Mouse (Mus musculus) kidney, postnatal 25 days (tissue): ENCODE measurements at regions not wholly inside any gene's neighbourhood (a gene's known extent, or its start where the extent isn't known, plus 50 kb on each side); places are given as distances from the start of the nearest gene placed in this dataset.
"Not testable (repeated sequence)": the region's sequence is repeated elsewhere in the genome, so short reads cannot be mapped to it uniquely, and the experiment has no call there.

ENCODE experiments used
- DNase-seq, 2 experiments: peaks; one replicate each; pipeline ENCODE4 v3.0.0; 2021; ENCODE audit warnings: mixed read lengths in 2 of 2

- no peak for DNase-seq
These were observed 697.8 kb upstream of the Got2 start for GRCm38 (mm10) chr8:96586129-96586528.

DNA sequence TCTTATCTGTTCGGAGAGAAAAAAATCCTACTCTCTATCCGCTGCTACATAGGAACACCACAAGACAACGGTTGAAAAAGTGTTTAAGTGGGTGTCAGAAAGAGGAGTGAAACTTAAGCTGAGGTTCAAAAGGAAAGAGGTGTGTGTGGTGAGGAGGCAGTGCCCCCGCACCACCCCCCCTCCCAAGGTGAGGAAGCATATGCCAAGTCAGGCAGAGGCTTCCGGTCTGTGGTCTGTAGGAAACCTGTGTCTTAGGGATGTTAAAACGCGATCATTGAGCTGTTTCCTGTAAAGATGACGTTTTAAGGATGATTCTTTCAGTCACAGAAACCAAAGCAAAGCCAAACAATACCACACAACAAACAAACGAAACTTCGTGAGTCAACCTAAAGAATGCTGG is 664.2 kb upstream of the Got2 start:
- no peak for DNase-seq

DNA sequence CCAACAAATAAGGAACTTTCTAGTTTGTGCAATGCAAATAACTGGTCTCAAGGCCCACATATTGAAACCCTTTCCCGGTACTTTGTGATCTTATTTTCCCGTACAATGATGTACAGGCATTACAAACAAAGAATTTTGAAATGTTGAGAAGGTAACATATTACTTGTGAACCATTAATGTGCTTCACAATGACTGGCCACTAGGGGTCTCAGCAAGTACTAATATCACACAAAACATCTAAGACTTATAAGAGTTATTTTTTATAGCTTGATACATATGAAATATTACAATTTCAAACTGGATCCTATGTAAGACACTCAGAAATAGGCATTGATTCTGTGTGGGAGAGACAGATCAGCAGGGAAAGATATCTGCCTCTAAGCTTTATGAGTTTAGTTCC is 662.1 kb upstream of the Got2 start:
- DNase-seq = peak in 1 of 2 experiments; percentile 9

GRCm38 (mm10) chr8:96548663-96549062 is 660.3 kb upstream of the Got2 start:
- DNase-seq = no peak

DNA sequence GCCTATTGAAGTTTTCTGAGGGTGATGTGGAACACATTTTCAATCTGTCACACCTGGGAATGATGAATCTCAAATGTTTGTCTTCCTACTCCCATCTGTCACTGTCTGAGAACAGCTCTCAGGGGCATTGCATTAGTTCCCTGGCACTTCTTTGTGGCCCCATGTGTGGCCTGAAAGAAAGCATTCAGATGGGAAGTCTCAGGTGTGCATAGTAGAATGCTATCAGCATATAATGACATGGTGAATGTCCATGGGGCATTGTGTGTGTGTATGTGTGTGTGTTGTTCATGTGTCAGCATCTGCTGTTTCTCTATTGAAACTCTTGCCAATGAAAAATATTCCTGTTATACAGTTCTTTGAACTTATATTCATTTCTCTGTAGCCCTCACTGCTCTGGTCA is 659.8 kb upstream of the Got2 start:
- no peak for DNase-seq

GRCm38 (mm10) chr8:96542215-96542614 is 653.9 kb upstream of the Got2 start:
- no peak for DNase-seq

DNA sequence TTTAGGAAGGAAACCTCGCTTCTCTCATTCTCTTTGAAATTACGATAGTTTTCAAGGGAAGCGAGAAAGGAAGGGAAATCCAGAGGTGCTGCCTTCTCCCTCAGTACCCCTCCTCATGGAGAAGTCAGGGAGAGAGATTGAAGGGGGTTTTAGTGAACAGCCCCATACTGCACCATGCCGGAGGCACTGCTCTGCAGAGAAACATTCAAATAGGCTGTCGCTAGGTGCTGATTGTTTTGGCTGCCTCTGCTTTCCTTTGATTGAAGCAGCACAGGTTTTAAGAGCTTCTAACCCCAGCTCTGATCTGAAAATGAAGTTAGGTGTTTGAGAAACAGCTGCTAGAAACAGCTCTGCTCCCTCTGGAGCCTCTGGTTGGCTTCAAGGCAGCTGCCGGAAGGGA is 610.5 kb upstream of the Got2 start:
- no peak for DNase-seq

DNA sequence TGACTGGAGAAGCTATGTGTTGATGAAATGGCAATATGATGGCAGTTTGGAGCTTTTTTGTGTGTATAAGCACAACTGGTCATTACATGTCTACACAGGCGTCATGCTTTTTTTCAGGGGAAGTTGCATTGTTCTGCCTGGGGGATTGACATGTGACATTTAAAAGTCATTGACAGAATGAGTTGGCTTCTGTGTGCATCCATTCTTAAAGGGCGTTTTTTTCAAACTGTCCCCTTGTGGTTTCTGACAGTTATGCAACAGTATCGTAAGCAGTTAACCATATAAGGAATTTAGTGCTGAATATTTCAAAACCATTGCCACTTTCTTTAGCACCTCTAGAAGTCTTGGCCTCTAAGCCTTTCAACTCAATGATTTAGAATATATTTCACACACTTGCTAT is 607.1 kb upstream of the Got2 start:
- DNase-seq = no peak

DNA sequence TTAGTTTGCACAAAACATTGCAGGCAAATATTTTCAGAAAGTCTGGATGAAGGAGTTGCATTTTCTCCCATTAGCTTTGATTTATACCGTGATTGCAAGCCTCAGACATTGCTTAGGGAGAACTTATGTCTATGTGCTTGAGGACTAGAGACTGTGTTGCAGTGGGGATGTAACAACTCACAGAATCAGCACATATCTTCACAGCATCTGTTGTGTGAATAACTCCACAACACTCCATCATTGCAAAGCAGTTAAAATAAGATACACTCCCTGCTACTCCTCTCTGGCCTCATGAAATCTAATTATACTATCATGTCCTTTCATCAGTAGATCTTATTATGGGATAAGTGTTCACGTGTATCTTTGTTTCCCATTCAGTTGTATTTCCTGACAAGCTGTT is 601.5 kb upstream of the Got2 start:
- DNase-seq = no peak

GRCm38 (mm10) chr8:96488741-96489453 is 600.5 kb upstream of the Got2 start:
- DNase-seq = no peak

GRCm38 (mm10) chr8:96455915-96456314 is 567.6 kb upstream of the Got2 start:
- no peak for DNase-seq

GRCm38 (mm10) chr8:96455336-96455735 is 567.0 kb upstream of the Got2 start:
- no peak for DNase-seq

DNA sequence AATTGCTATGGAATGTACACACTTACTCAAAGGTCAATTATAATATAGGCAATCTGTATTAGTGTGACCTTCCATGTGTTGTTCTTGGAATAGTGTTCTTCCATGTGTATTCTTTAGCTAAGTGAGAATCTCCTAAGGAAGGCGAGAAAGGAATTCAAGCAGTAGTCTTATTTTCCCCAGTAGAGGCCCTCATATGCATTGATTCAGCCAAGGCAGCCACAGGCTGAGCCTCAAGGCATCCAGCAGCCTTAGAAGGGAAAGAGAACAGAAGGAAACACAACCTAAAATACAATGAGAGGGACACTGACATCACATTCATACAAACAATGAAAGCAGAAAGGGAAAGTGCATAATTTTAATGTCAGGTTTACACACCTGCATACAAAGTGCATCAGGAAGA is 541.4 kb upstream of the Got2 start:
- DNase-seq = no peak

GRCm38 (mm10) chr8:96426900-96427299 is 538.6 kb upstream of the Got2 start:
- DNase-seq = peak in 1 of 2 experiments; percentile 26

DNA sequence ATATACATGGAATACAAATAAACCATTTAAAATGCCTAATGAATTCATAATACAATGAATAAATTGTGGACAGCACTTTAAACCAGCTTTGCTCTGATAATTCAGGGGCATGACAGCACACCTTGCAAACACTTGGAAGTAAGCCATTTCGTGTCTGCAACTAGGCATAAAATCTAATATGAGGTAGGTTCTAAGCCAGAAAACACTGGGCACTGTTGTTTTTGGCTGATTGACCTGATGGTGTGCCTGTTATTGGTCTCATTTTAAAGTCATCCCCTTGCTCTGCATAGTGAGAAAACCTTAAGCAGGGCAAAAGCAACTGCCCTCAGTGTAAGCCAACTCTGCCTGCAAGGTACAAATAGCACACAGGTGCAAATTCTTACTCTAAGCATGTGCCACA is 521.3 kb upstream of the Got2 start:
- no peak for DNase-seq

GRCm38 (mm10) chr8:96404549-96405145 is 516.3 kb upstream of the Got2 start:
- DNase-seq = no peak

GRCm38 (mm10) chr8:96403669-96404068 is 515.3 kb upstream of the Got2 start:
- no peak for DNase-seq

GRCm38 (mm10) chr8:96399381-96399780 is 511.0 kb upstream of the Got2 start:
- DNase-seq = not testable (repeated sequence)

DNA sequence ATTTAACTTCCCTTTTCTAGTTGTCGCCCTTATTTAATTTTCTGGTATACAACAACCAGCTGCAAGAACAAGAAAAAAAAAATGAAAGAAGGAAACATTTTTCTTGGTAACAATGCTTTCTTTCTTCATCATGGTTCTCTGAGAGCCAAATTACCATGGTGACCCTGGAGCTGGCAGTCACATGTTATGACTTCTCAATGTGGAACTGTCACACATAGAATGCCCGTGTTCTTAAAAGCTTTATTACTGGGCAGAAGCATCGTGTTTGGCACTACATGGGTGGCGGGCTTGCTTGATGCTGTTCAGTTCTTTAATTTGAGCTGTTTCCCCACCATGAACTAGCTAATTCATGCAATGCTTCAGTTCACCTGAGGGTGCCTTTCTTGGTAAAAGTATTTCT is 504.7 kb upstream of the Got2 start:
- no peak for DNase-seq

- DNase-seq = no peak
These were observed 500.9 kb upstream of the Got2 start for GRCm38 (mm10) chr8:96389251-96389650.

DNA sequence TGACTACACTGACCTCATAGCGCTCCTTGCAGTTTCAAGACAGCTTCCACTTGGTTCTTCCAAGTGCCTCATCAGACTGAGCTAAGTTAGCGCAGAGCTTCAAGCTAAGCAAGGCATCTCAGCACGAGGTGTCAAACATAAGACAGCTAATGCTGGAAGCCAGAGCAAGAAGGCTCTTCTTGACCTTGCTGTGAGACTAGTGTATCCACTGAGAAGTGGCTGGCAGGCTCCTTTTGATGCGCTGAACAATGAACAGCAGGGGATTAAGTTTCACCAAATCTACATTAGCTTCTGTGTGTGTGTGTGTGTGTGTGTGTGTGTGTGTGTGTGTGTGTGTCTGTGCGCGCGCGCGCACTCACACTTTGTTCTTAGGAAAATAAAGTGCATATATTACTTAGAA is 482.2 kb upstream of the Got2 start:
- no peak for DNase-seq

GRCm38 (mm10) chr8:96362853-96363445 is 474.6 kb upstream of the Got2 start:
- DNase-seq = no peak

DNA sequence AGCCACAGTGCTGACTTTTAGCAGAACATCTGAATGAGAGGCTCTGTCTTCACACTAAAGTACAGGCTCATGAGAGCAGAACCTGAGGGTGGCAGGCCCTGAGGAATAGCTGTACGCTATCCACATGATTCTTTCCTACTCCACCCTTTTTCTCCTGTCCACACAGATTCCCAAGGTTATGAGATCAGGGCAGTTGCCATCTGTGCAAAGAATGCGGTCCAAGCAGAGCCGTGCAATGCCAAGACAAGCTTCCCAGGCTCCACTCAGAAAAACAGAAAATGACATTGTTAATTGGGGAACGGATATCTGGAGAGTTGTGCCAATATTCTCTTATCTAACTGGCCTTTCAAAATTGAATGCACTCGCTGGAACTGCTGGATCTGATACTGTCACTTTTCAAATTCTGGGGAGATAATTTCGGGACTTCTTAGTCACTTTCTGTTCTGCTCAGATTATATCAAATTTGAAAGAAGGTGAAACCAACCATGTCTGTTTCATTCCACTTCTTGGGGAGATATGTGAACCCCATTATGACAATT is 462.3 kb upstream of the Got2 start:
- DNase-seq = no peak

GRCm38 (mm10) chr8:96349503-96349902 is 461.2 kb upstream of the Got2 start:
- DNase-seq = peak in 1 of 2 experiments; percentile 25
